Mouse (Mus musculus) heart, embryonic 12.5 days (tissue): ENCODE measurements around the gene Thada. TPM values are rescaled to one million over a fixed set of nuclear protein-coding genes. Genes with fewer than 3 reads are reported as not detected.

ENCODE experiments used
- ATAC-seq: fragments of 200-750 bp; cut with Nextera tagmentation; 2 replicates; pipeline ENCODE4 v1.8.0; 2017; ENCODE audit warnings: moderate TSS enrichment, moderate library complexity; ENCODE audit not compliant: insufficient number of reproducible peaks, low FRiP score
- H3K27ac ChIP-seq: fragments of 300-500 bp; sonication (generic); 2 replicates; pipeline ENCODE4 v1.5.1; 2016; ENCODE audit warnings: mild to moderate bottlenecking, moderate library complexity; ENCODE audit not compliant: poor library complexity, severe bottlenecking
- H3K27me3 ChIP-seq: fragments of 300-500 bp; sonication (generic); replicated peaks from 2 replicates; pipeline ENCODE4 v1.6.1; 2016; ENCODE audit warnings: mild to moderate bottlenecking, moderate library complexity
- H3K36me3 ChIP-seq: fragments of 300-500 bp; sonication (generic); 2 replicates; pipeline ENCODE4 v1.6.1; 2016; ENCODE audit warnings: mild to moderate bottlenecking, moderate library complexity
- H3K4me1 ChIP-seq: fragments of 300-500 bp; sonication (generic); replicated peaks from 2 replicates; pipeline ENCODE4 v1.6.1; 2016; ENCODE audit warnings: mild to moderate bottlenecking
- H3K4me2 ChIP-seq: fragments of 300-500 bp; sonication (generic); 2 replicates; pipeline ENCODE4 v1.6.1; 2016; ENCODE audit warnings: mild to moderate bottlenecking, moderate library complexity
- H3K4me3 ChIP-seq: fragments of 300-500 bp; sonication (generic); 2 replicates; pipeline ENCODE4 v1.5.1; 2016; ENCODE audit warnings: mild to moderate bottlenecking
- H3K9ac ChIP-seq: fragments of 300-500 bp; sonication (generic); 2 replicates; pipeline ENCODE4 v1.6.1; 2016; ENCODE audit warnings: mild to moderate bottlenecking, moderate library complexity
- H3K9me3 ChIP-seq: fragments of 300-500 bp; sonication (generic); replicated peaks from 2 replicates; pipeline ENCODE4 v1.6.1; 2016; ENCODE audit warnings: mild to moderate bottlenecking, moderate library complexity
- WGBS: fragments of 180-500 bp; shearing (Covaris S2); methylation state at CpG from one replicate; pipeline ENCODE4 v1.1.7; 2016; 5-methylcytosine and 5-hydroxymethylcytosine counted together
- polyA plus RNA-seq: library from polyadenylated mRNA; unstranded; fragments of >200 nt; fragmentation: Nextera tagmentation; extraction: Ambion mirVana; gene quantifications from 2 replicates; pipeline ENCODE4 v1.2.1, GENCODE M21; 2016

The Thada gene
- polyA plus RNA-seq, 1 experiment from 2014 or later, result 6.4 TPM

GRCm38 (mm10) chr17:84368213-84369014, 97.6 kb downstream of the Thada start:
- ATAC-seq, result no peak

GRCm38 (mm10) chr17:84367663-84368062, 98.3 kb downstream of the Thada start:
- Histone ChIP-seq H3K27ac (peak overlapping the region; percentile 0; the same call in 1 of the 2 replicates), H3K4me2 (no peak overlapping the region), H3K36me3 (no peaks in the 10 kb centered on the region), H3K4me1 (peaks cover 62% of the 10 kb centered on the region), H3K9ac (no peak overlapping the region), H3K27me3 (no peaks in the 10 kb centered on the region), H3K4me3 (no peak overlapping the region), H3K9me3 (no peaks in the 10 kb centered on the region)
- whole genome bisulfite sequencing, result 85% methylated on average over 3 of the region's 3 CpGs
- no peak for ATAC-seq

More at GRCm38 (mm10) chr17:84368213-84369014, 97.6 kb downstream of the Thada start:
- Histone ChIP-seq H3K4me2 (no peak overlapping the region), H3K4me3 (no peak overlapping the region), H3K36me3 (no peaks in the 10 kb centered on the region), H3K27ac (peak overlapping the region; percentile 73), H3K9me3 (no peaks in the 10 kb centered on the region), H3K27me3 (no peaks in the 10 kb centered on the region), H3K9ac (no peak overlapping the region), H3K4me1 (peaks cover 57% of the 10 kb centered on the region)
- 80% methylated on average over 11 of the region's 11 CpGs for WGBS

GRCm38 (mm10) chr17:84365791-84366301, 100.2 kb downstream of the Thada start:
- H3K36me3 ChIP-seq, result no peaks in the 10 kb centered on the region
- no peak for ATAC-seq
- H3K27ac ChIP-seq, result peak overlapping the region; percentile 40
- WGBS, result 58% methylated on average over 6 of the region's 6 CpGs
- H3K9ac ChIP-seq, result no peak overlapping the region
- H3K4me1 ChIP-seq, result peaks cover 51% of the 10 kb centered on the region
- no peaks in the 10 kb centered on the region for H3K9me3 ChIP-seq
- no peak overlapping the region for H3K4me3 ChIP-seq
- H3K4me2 ChIP-seq, result no peak overlapping the region
- no peaks in the 10 kb centered on the region for H3K27me3 ChIP-seq

- Histone ChIP-seq H3K9me3 (no peaks in the 10 kb centered on the region), H3K9ac (no peak overlapping the region), H3K27ac (peak overlapping the region; percentile 40), H3K4me1 (peaks cover 46% of the 10 kb centered on the region), H3K36me3 (no peaks in the 10 kb centered on the region), H3K4me2 (no peak overlapping the region), H3K4me3 (no peak overlapping the region), H3K27me3 (no peaks in the 10 kb centered on the region)
- 84% methylated on average over 9 of the region's 9 CpGs for WGBS
- no peak for ATAC-seq
Measured at GRCm38 (mm10) chr17:84365006-84365716, 100.8 kb downstream of the Thada start.

GRCm38 (mm10) chr17:84363444-84363843, 102.6 kb downstream of the Thada start:
- peak; percentile 33; the same call in 1 of the 2 replicates for ATAC-seq
- H3K27ac ChIP-seq, result peak overlapping the region; percentile 29

GRCm38 (mm10) chr17:84362581-84363286, 103.3 kb downstream of the Thada start:
- peaks cover 28% of the 10 kb centered on the region for H3K4me1 ChIP-seq
- no peak overlapping the region for H3K9ac ChIP-seq
- H3K4me2 ChIP-seq, result no peak overlapping the region
- WGBS, result 84% methylated on average over 13 of the region's 13 CpGs
- no peak overlapping the region for H3K27ac ChIP-seq
- no peaks in the 10 kb centered on the region for H3K27me3 ChIP-seq
- peaks cover 9% of the 10 kb centered on the region for H3K36me3 ChIP-seq
- H3K4me3 ChIP-seq, result no peak overlapping the region
- H3K9me3 ChIP-seq, result no peaks in the 10 kb centered on the region
- ATAC-seq, result no peak

More at GRCm38 (mm10) chr17:84363444-84363843, 102.6 kb downstream of the Thada start:
- H3K27me3 ChIP-seq, result no peaks in the 10 kb centered on the region
- WGBS, result 21% methylated on average over 2 of the region's 2 CpGs
- H3K4me2 ChIP-seq, result no peak overlapping the region
- H3K36me3 ChIP-seq, result peaks cover 9% of the 10 kb centered on the region
- H3K4me3 ChIP-seq, result no peak overlapping the region
- peaks cover 30% of the 10 kb centered on the region for H3K4me1 ChIP-seq
- H3K9me3 ChIP-seq, result no peaks in the 10 kb centered on the region
- H3K9ac ChIP-seq, result peak overlapping the region; percentile 24; the same call in 1 of the 2 replicates

GRCm38 (mm10) chr17:84361006-84361405, 105.0 kb downstream of the Thada start:
- no peak for ATAC-seq
- Histone ChIP-seq H3K9me3 (no peaks in the 10 kb centered on the region), H3K27ac (no peak overlapping the region), H3K36me3 (peaks cover 9% of the 10 kb centered on the region), H3K27me3 (no peaks in the 10 kb centered on the region), H3K4me2 (no peak overlapping the region), H3K4me3 (no peak overlapping the region), H3K4me1 (peaks cover 30% of the 10 kb centered on the region), H3K9ac (no peak overlapping the region)
- WGBS, result 77% methylated on average over 1 of the region's 1 CpGs

- no peak overlapping the region for H3K9ac ChIP-seq
- H3K4me1 ChIP-seq, result peaks cover 20% of the 10 kb centered on the region
- no peak overlapping the region for H3K4me2 ChIP-seq
- WGBS, result 86% methylated on average over 7 of the region's 7 CpGs
- H3K36me3 ChIP-seq, result peaks cover 9% of the 10 kb centered on the region
- no peak overlapping the region for H3K4me3 ChIP-seq
- no peak overlapping the region for H3K27ac ChIP-seq
- no peaks in the 10 kb centered on the region for H3K9me3 ChIP-seq
- no peaks in the 10 kb centered on the region for H3K27me3 ChIP-seq
- no peak for ATAC-seq
Measured at GRCm38 (mm10) chr17:84359810-84360209, 106.2 kb downstream of the Thada start.

GRCm38 (mm10) chr17:84358951-84359644, 106.9 kb downstream of the Thada start:
- no peak for ATAC-seq
- peaks cover 15% of the 10 kb centered on the region for H3K4me1 ChIP-seq
- H3K9ac ChIP-seq, result no peak overlapping the region
- H3K27me3 ChIP-seq, result no peaks in the 10 kb centered on the region
- H3K9me3 ChIP-seq, result no peaks in the 10 kb centered on the region
- H3K36me3 ChIP-seq, result peaks cover 9% of the 10 kb centered on the region
- no peak overlapping the region for H3K27ac ChIP-seq
- 88% methylated on average over 10 of the region's 10 CpGs for WGBS
- H3K4me3 ChIP-seq, result no peak overlapping the region
- H3K4me2 ChIP-seq, result no peak overlapping the region

- Histone ChIP-seq H3K27ac (no peak overlapping the region), H3K9ac (no peak overlapping the region), H3K4me3 (no peak overlapping the region), H3K36me3 (peaks cover 9% of the 10 kb centered on the region), H3K4me1 (peaks cover 12% of the 10 kb centered on the region), H3K4me2 (no peak overlapping the region), H3K27me3 (no peaks in the 10 kb centered on the region), H3K9me3 (no peaks in the 10 kb centered on the region)
- 91% methylated on average over 8 of the region's 8 CpGs for WGBS
- no peak for ATAC-seq
Measured at GRCm38 (mm10) chr17:84357776-84358175, 108.2 kb downstream of the Thada start.
